Mouse (Mus musculus) midbrain, embryonic 11.5 days (tissue): Measurements from ENCODE around the gene Acvr1. TPM values are rescaled to one million over a fixed set of nuclear protein-coding genes. Genes with fewer than 3 reads are reported as not detected.
A peak's percentile ranks its signal among the peaks of the same experiment; 100 is the strongest.

Source experiments
- ATAC-seq: fragments of 200-750 bp; cut with Nextera tagmentation; 2 replicates; pipeline ENCODE4 v1.8.0; 2017; ENCODE audit warnings: moderate TSS enrichment, moderate library complexity; ENCODE audit not compliant: low FRiP score
- DNase-seq: peaks from one replicate; pipeline ENCODE4 v3.0.0; 2015; ENCODE audit warnings: low spot score; ENCODE audit errors: missing footprints
- H3K27ac ChIP-seq: fragments of 300-500 bp; sonication (generic); 2 replicates; pipeline ENCODE4 v1.5.1; 2014; ENCODE audit warnings: low read depth, low read length
- H3K27me3 ChIP-seq: fragments of 300-500 bp; sonication (generic); 2 replicates; pipeline ENCODE4 v1.6.1; 2014; ENCODE audit warnings: mild to moderate bottlenecking, low read length, moderate library complexity, mixed read lengths; ENCODE audit not compliant: control insufficient read depth, insufficient read depth
- H3K36me3 ChIP-seq: fragments of 300-500 bp; sonication (generic); 2 replicates; pipeline ENCODE4 v1.6.1; 2014; ENCODE audit warnings: mild to moderate bottlenecking, low read length, moderate library complexity, mixed read lengths; ENCODE audit not compliant: control insufficient read depth, insufficient read depth
- H3K4me1 ChIP-seq: fragments of 300-500 bp; sonication (generic); 2 replicates; pipeline ENCODE4 v1.6.1; 2014; ENCODE audit warnings: low read length; ENCODE audit not compliant: control insufficient read depth, insufficient read depth
- H3K4me2 ChIP-seq: fragments of 300-500 bp; sonication (generic); 2 replicates; pipeline ENCODE4 v1.6.1; 2014; ENCODE audit warnings: mild to moderate bottlenecking, moderate library complexity
- H3K4me3 ChIP-seq: fragments of 300-500 bp; sonication (generic); 2 replicates; pipeline ENCODE4 v1.5.1; 2014; ENCODE audit warnings: low read depth, low read length
- H3K9ac ChIP-seq: fragments of 300-500 bp; sonication (generic); 2 replicates; pipeline ENCODE4 v1.6.1; 2014; ENCODE audit warnings: low read length
- H3K9me3 ChIP-seq: fragments of 300-500 bp; sonication (generic); 2 replicates; pipeline ENCODE4 v1.6.1; 2016; ENCODE audit warnings: low read length; ENCODE audit not compliant: control insufficient read depth
- WGBS: fragments of 180-500 bp; shearing (Covaris S2); extraction: QIAGEN DNeasy Blood & Tissue Kit; methylation state at CpG from one replicate; pipeline ENCODE4 v1.1.7; 2014; 5-methylcytosine and 5-hydroxymethylcytosine counted together
- polyA plus RNA-seq: library from polyadenylated mRNA; unstranded; fragments of >200 nt; fragmentation: Nextera tagmentation; extraction: Ambion mirVana; gene quantifications from 2 replicates; pipeline ENCODE4 v1.2.1, GENCODE M21; 2014

Acvr1 gene
- polyA plus RNA-seq, 1 experiment from 2014 or later, result 4.9 TPM

DNA sequence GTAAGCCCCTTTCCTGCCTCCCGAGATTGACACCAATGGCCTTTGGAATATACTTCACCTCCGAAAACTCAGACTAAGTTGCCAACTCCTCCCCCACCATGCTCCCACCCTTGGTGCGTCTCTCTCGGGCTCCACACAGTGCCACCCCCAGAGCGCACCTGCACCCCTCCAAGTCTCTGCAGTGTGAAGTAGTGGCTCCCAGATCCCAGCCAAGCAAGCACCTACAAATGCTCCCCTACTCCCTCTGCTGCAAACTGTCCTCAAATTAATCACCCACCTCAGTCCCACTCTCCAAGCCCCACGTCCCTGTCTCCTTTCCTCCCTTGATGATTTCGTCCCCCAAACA is 209.9 kb downstream of the Acvr1 start:
- H3K4me3 ChIP-seq, result peak overlapping the region; percentile 50
- peak overlapping the region; percentile 97 for H3K4me2 ChIP-seq
- H3K36me3 ChIP-seq, result no peaks in the 10 kb centered on the region
- H3K27me3 ChIP-seq, result peaks cover 13% of the 10 kb centered on the region
- DNase-seq, result no peak
- peak; percentile 67 for ATAC-seq
- H3K4me1 ChIP-seq, result peaks cover 4% of the 10 kb centered on the region
- 0% methylated on average over 7 of the region's 7 CpGs for WGBS
- H3K9me3 ChIP-seq, result no peaks in the 10 kb centered on the region
- H3K9ac ChIP-seq, result no peak overlapping the region; the same call in 1 of the 2 replicates
- no peak overlapping the region for H3K27ac ChIP-seq

DNA sequence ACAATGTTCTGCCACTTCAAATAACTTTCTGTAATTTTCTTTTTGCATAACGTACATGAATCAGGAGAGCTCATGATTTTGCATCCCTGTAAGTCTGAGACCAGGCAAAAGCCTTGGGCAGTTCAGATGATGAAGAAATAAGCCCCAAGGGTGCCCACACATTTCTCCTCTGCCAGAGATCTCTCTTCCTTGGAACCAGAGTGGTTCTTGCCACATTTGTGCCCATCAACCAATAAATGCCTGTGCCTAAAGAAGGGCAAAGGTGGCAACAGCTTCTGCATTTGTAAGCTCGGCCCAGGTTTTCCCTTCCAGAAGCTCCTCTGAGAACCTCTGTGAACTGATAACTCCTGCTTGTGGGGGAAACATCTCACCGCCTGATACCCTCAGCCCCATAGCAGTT is 212.6 kb downstream of the Acvr1 start:
- WGBS, result 92% methylated on average over 3 of the region's 3 CpGs
- Histone ChIP-seq H3K27ac (no peak overlapping the region), H3K27me3 (peaks cover 13% of the 10 kb centered on the region), H3K9ac (no peak overlapping the region), H3K36me3 (no peaks in the 10 kb centered on the region), H3K4me2 (no peak overlapping the region), H3K4me3 (no peak overlapping the region), H3K9me3 (no peaks in the 10 kb centered on the region), H3K4me1 (peaks cover 4% of the 10 kb centered on the region)
- no peak for ATAC-seq
- no peak for DNase-seq

DNA sequence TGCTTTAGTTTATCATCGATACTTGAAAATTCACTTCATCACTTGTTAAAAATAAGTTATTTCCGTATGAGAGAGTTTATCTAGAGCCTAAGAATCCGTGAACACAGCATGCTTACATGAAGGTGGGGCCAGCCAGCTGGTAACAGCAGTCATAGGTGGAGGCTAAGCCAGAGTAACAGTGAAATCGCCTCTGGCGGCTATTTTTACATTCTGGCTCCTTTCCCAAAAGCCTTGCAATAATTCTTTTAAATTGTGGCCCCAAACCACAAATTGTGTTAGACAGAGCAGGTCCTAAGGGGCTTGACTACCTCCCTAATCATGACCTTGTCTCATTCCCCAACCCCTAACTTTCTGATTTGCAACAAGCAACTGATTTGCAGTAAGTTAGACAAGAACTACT is 214.1 kb downstream of the Acvr1 start:
- H3K4me1 ChIP-seq, result peaks cover 4% of the 10 kb centered on the region
- H3K4me3 ChIP-seq, result no peak overlapping the region
- no peak for DNase-seq
- H3K27ac ChIP-seq, result no peak overlapping the region
- WGBS, result 79% methylated on average over 5 of the region's 5 CpGs
- no peak overlapping the region for H3K9ac ChIP-seq
- H3K9me3 ChIP-seq, result no peaks in the 10 kb centered on the region
- no peaks in the 10 kb centered on the region for H3K36me3 ChIP-seq
- peaks cover 9% of the 10 kb centered on the region for H3K27me3 ChIP-seq
- H3K4me2 ChIP-seq, result no peak overlapping the region
- no peak for ATAC-seq

DNA sequence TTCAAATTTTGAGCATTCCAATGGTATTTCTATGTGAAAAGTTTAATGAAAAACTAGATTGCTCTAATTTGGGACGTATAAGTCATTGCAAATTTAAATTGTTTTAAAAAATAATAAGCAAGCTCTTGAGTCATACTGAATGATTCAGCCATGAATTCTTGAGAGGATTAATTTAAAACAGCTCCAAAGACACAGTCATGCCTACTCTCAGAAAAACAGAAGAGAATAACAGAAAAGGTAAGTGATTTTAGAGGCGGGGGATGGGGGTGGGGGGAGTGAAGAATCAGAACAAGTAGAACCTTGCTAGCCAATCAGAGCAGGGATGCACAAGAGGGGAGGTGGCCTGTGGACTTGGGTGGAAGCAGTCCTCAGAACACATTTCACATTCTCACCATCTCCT is 216.3 kb downstream of the Acvr1 start:
- Histone ChIP-seq H3K27me3 (no peaks in the 10 kb centered on the region), H3K36me3 (no peaks in the 10 kb centered on the region), H3K9ac (no peak overlapping the region), H3K27ac (no peak overlapping the region), H3K4me3 (no peak overlapping the region), H3K4me2 (no peak overlapping the region), H3K4me1 (no peaks in the 10 kb centered on the region), H3K9me3 (no peaks in the 10 kb centered on the region)
- WGBS, result 75% methylated on average over 2 of the region's 2 CpGs
- ATAC-seq (no peak), DNase-seq (no peak)

Other genes starting within 250 kb of the Acvr1 start
- 0.19 TPM in 2 replicates for gene Acvr1c, start 209.3 kb downstream of the Acvr1 start, polyA plus RNA-seq
- gene Gm17409, start 97.0 kb downstream of the Acvr1 start, polyA plus RNA-seq, result not detected in 2 replicates
- 4.6 and 4.7 TPM in 2 replicates for gene Upp2, start 141 bp upstream of the Acvr1 start, polyA plus RNA-seq